In genomic region chr19:32749425-32749824, GRCm38 (mm10) we compare ENCODE assay signal across 8 mouse cellular contexts. TPM values are rescaled to one million over a fixed set of nuclear protein-coding genes. Genes with fewer than 3 reads are reported as not detected.
DNase-seq lines count a peak whose midpoint lies in the region; ATAC-seq and TF ChIP-seq lines count a peak whose summit lies in the region.

No protein-coding gene starts in this region.

- intact Hi-C loops in heart, adult 2 months (cut with DNase I), result no loop called here
- intact Hi-C loops in heart, postnatal 25 days (cut with DNase I), result loop anchor here (1.0 kb wide), 1 partner anchor 477 kb away; no protein-coding TSS in a partner anchor
- intact Hi-C loops in left cerebral cortex, postnatal 36 days (cut with DNase I), result loop anchor here (1.0 to 5.0 kb wide), 2 partner anchors 34 to 618 kb away; no protein-coding TSS in a partner anchor

- H3K36me3 ChIP-seq in heart, adult 2 months (ENCODE audit: control insufficient read depth, insufficient read depth, low read length), result no peaks in the 10 kb centered on the region
- no peaks in the 10 kb centered on the region for H3K36me3 ChIP-seq in neural tube, embryonic 11.5 days (ENCODE audit: control insufficient read depth, insufficient read depth, low read length)
- H3K36me3 ChIP-seq in neural tube, embryonic 15.5 days, result no peaks in the 10 kb centered on the region

- H3K9me3 ChIP-seq in neural tube, embryonic 11.5 days (ENCODE audit: control insufficient read depth, low read length), result no peaks in the 10 kb centered on the region
- no peaks in the 10 kb centered on the region for H3K9me3 ChIP-seq in neural tube, embryonic 15.5 days (replicated peaks)

- peak in 1 of 2 experiments; percentile 36 for DNase-seq in heart, adult 2 months
- no peak for DNase-seq in heart, postnatal 25 days (ENCODE audit: low spot score)
- DNase-seq in neural tube, embryonic 11.5 days (ENCODE audit: low spot score), result peak; percentile 48
- peak; percentile 21 to 29 for DNase-seq in left cerebral cortex, postnatal 36 days (ENCODE audit: low spot score in 2 of 2)
- DNase-seq in spleen, postnatal 36 days (ENCODE audit: low spot score in 2 of 2), result peak; percentile 42 to 43

- no peaks in the 10 kb centered on the region for H3K4me1 ChIP-seq in heart, adult 2 months (ENCODE audit: control insufficient read depth, insufficient read depth, low read length)
- peaks cover 1% of the 10 kb centered on the region; the same call in 1 of the 2 replicates for H3K4me1 ChIP-seq in neural tube, embryonic 11.5 days (ENCODE audit: control insufficient read depth, insufficient read depth, low read length)
- H3K4me1 ChIP-seq in neural tube, embryonic 15.5 days, result peaks cover 2% of the 10 kb centered on the region

- WGBS in heart, adult 2 months, result 28% methylated on average over 6 of the region's 6 CpGs
- 8% methylated on average over 6 of the region's 6 CpGs for WGBS in neural tube, embryonic 11.5 days
- WGBS in neural tube, embryonic 15.5 days, result 7% methylated on average over 6 of the region's 6 CpGs

- TF ChIP-seq EP300 in heart, adult 2 months (IDR thresholded peaks at IDR 0.05; ENCODE audit: insufficient read depth, low read depth, low read length), result no peak

- no peak overlapping the region for H3K4me3 ChIP-seq in heart, adult 2 months
- H3K4me3 ChIP-seq in neural tube, embryonic 11.5 days (ENCODE audit: low read depth, low read length), result no peak overlapping the region
- no peak overlapping the region for H3K4me3 ChIP-seq in neural tube, embryonic 15.5 days (replicated peaks)

- H3K9ac ChIP-seq in heart, adult 2 months (ENCODE audit: low read depth, low read length), result no peak overlapping the region
- no peak overlapping the region for H3K9ac ChIP-seq in neural tube, embryonic 11.5 days (ENCODE audit: low read length)
- no peak overlapping the region for H3K9ac ChIP-seq in neural tube, embryonic 15.5 days (replicated peaks)

- H3K79me2 ChIP-seq in heart, adult 2 months (replicated peaks; ENCODE audit: control insufficient read depth, insufficient read depth, low read length), result no peaks in the 10 kb centered on the region

- no peaks in the 10 kb centered on the region for H3K27me3 ChIP-seq in heart, adult 2 months (ENCODE audit: control insufficient read depth, insufficient read depth, low read length)
- no peaks in the 10 kb centered on the region for H3K27me3 ChIP-seq in neural tube, embryonic 11.5 days (ENCODE audit: control insufficient read depth, insufficient read depth, low read length)
- no peaks in the 10 kb centered on the region for H3K27me3 ChIP-seq in neural tube, embryonic 15.5 days (replicated peaks)

- no peak overlapping the region for H3K4me2 ChIP-seq in neural tube, embryonic 11.5 days (ENCODE audit: low read depth)
- H3K4me2 ChIP-seq in neural tube, embryonic 15.5 days, result no peak overlapping the region

- peak; percentile 67 for TF ChIP-seq CTCF in heart, adult 2 months (IDR thresholded peaks at IDR 0.05)

- H3K27ac ChIP-seq in heart, adult 2 months, result no peak overlapping the region
- no peak overlapping the region for H3K27ac ChIP-seq in neural tube, embryonic 11.5 days (ENCODE audit: low read depth, low read length)
- H3K27ac ChIP-seq in neural tube, embryonic 15.5 days (replicated peaks), result no peak overlapping the region

- no peak for TF ChIP-seq POLR2A in heart, adult 2 months (IDR thresholded peaks at IDR 0.05; ENCODE audit: insufficient read depth, low read depth, low read length)

- ATAC-seq in neural tube, embryonic 11.5 days (ENCODE audit: insufficient read depth, low FRiP score, low TSS enrichment), result no peak
- no peak; the same call in 1 of the 2 replicates for ATAC-seq in neural tube, embryonic 15.5 days (ENCODE audit: low FRiP score)
- ATAC-seq in common myeloid progenitor, adult 5-6 weeks (replicated peaks; ENCODE audit: low read depth, poor library complexity, severe bottlenecking), result peak; percentile 65; the same call in 1 of the 2 replicates
- no peak for ATAC-seq in erythroblast, adult 5-6 weeks (replicated peaks; ENCODE audit: low FRiP score, poor library complexity, severe bottlenecking)

RNA-seq across cellular contexts. Expression of gene Pten, which starts 7.9 kb away (rescaled TPM):
- total RNA-seq in heart, adult 2 months (2021), result 10 to 100 TPM; 59.7 to 67.9 TPM
- 9.6 and 17.5 TPM in 2 replicates for polyA plus RNA-seq in heart, adult 2 months (2012; rRNA removed)
- 10 to 100 TPM; 56.9 to 65.6 TPM for total RNA-seq in heart, postnatal 25 days (2021)
- 8.2 and 8.3 TPM in 2 replicates for polyA plus RNA-seq in neural tube, embryonic 11.5 days (2014; fragmentation: Nextera tagmentation; extraction: Ambion mirVana)
- polyA plus RNA-seq in neural tube, embryonic 15.5 days (2015; fragmentation: Nextera tagmentation; extraction: Ambion mirVana), result 12.2 and 12.9 TPM in 2 replicates
- total RNA-seq in common myeloid progenitor, adult 5-6 weeks (2017), result 100 and 127 TPM in 2 replicates
- total RNA-seq in left cerebral cortex, postnatal 36 days (2021), result 100 to 1,000 TPM; 146 to 153 TPM
- 24.7 and 26.5 TPM in 2 replicates for total RNA-seq in erythroblast, adult 5-6 weeks (2015; ENCODE audit: low replicate concordance)
- 21.7 and 29.8 TPM in 2 replicates for total RNA-seq in erythroblast, adult 5-6 weeks (2017; ENCODE audit: low replicate concordance)

RNA-seq across cellular contexts. Expression of gene Atad1, which starts 9.8 kb away (rescaled TPM):
- total RNA-seq in heart, adult 2 months (2021), result 100 to 1,000 TPM in 1 of 2 experiments, 10 to 100 TPM in 1; 82.1 to 104 TPM
- 25.2 and 52.9 TPM in 2 replicates for polyA plus RNA-seq in heart, adult 2 months (2012; rRNA removed)
- 10 to 100 TPM; 78.6 to 79.4 TPM for total RNA-seq in heart, postnatal 25 days (2021)
- polyA plus RNA-seq in neural tube, embryonic 11.5 days (2014; fragmentation: Nextera tagmentation; extraction: Ambion mirVana), result 101 and 105 TPM in 2 replicates
- 105 and 109 TPM in 2 replicates for polyA plus RNA-seq in neural tube, embryonic 15.5 days (2015; fragmentation: Nextera tagmentation; extraction: Ambion mirVana)
- 80.5 and 92.1 TPM in 2 replicates for total RNA-seq in common myeloid progenitor, adult 5-6 weeks (2017)
- total RNA-seq in left cerebral cortex, postnatal 36 days (2021), result 10 to 100 TPM; 94.7 to 97.0 TPM
- total RNA-seq in erythroblast, adult 5-6 weeks (2015; ENCODE audit: low replicate concordance), result 16.3 and 25.7 TPM in 2 replicates
- total RNA-seq in erythroblast, adult 5-6 weeks (2017; ENCODE audit: low replicate concordance), result 11.6 and 19.2 TPM in 2 replicates
